Mouse (Mus musculus): Measurements from ENCODE around the gene H2-Ab1.

The H2-Ab1 gene

DNA sequence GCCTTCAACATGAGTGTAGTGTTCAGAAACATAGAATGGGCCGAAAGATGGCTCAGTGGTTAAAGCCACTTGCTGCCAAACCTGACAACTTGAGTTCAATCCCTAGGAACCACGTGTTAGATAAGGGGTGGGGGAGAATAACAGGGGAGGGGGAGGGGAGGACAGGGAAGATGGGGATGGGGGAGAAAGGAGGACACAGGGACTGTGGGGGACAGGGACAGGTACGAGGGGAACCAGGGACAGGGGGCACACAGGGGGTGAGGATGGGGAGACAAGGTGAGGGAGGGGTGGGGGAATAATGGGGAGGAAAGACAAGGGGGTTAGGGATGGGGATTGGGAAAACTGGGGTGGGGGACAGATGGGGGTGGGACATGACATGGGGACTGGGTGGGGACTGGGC, 17.1 kb upstream of the H2-Ab1 start:
- DNase-seq, result no peak

DNA sequence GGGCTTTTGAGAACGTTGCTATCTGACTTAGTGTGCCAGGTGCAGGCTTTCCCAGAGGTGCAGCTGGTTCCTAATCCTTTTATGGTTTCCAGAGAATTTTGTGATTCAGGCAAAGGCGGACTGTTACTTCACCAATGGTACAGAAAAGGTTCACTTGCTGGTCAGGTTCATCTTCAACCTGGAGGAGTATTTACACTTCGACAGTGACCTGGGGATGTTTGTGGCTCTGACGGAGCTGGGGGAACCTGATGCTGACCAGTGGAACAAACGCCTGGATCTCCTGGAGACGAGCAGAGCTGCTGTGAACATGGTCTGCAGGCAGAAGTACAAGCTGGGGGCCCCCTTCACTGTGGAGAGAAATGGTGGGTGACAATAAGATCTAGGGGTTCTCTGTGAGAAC, 16.6 kb upstream of the H2-Ab1 start:
- no peak for DNase-seq

DNA sequence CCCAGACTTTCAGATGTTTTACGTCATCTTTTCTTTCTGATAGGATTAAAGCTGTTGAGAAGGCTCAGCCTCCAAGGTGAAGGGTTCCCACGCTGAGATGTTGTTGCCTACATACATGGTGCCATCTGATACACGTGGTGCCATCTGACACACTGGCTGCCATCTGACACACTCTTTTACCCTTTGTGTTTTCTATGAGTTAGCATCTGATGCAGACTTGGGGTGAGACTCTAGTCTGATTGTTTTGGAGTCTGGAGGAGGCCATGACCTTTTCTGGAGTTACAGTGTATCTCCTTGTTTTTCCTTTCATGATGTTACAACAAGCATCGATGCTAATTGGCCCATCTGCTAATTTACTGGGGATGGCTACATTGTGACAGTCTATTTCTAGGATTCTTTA, 12.8 kb upstream of the H2-Ab1 start:
- DNase-seq, result no peak

DNA sequence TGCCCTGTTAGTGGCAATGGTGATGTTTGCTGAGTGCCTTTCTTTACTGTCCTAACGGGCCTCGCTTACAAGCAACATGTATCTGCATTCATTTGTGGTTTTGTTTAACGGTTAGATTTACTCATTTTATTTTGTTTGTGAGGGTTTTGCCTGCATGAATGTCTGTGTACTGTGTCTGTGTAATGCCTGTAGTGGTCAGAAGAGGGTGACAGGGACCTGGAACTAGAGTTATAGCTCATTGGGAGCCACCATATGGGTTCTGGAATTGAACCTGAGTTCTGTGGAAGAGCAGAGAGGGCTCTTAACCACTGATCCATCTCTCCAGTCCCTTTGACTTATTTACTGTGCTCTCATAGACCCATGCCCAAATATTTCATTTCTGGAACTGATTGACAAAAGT, 10.4 kb upstream of the H2-Ab1 start:
- DNase-seq, result no peak

- peak; percentile 34 for DNase-seq
These were observed 8.7 kb upstream of the H2-Ab1 start for GRCm38 (mm10) chr17:34248764-34249163.

GRCm38 (mm10) chr17:34249361-34249760, 8.1 kb upstream of the H2-Ab1 start:
- no peak for DNase-seq

GRCm38 (mm10) chr17:34249878-34250277, 7.6 kb upstream of the H2-Ab1 start:
- peak; percentile 81 for DNase-seq

DNA sequence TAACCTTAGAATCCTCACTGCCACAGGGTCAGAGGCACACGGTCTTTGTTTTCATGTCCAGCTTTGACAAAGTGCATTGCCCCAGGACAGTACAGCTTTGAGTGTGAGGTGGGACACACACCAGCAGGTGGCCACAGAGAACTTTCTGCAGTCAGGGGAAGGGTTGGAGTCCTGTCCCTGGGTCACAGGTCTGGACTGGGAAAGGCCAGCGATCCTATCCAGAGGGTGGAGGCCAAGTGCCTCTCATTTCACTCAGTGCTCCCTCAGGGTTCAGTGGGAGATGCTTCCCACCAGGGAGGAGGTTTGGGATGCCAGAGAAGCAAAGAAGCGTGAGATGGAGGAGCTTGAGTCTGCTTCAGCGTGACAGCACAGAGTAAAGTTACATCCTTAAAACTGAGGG, 5.8 kb upstream of the H2-Ab1 start:
- DNase-seq, result no peak

GRCm38 (mm10) chr17:34256501-34256900, 988 bp upstream of the H2-Ab1 start:
- DNase-seq, result no peak

DNA sequence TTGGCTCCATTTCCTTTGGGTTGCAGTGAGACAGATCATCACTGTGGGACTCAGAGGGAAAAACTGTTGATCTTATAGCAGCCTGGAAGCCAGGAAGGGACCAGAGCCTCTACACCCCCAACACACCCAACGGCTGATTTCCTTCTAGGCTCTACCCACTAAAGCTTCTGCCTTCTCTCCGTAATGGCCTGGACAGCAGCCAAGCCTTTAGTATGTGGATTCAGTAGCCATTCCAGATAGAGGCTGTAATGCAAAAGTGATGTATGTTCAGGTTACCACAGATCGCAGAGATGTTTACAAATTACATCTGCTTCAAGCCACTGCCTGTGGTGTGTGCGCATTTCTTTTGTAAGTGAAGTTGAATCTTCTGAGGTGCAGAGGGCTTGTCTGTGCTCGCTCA, 3.1 kb downstream of the H2-Ab1 start:
- no peak for DNase-seq

GRCm38 (mm10) chr17:34261502-34261901, 4.0 kb downstream of the H2-Ab1 start:
- peak; percentile 95 for DNase-seq

DNA sequence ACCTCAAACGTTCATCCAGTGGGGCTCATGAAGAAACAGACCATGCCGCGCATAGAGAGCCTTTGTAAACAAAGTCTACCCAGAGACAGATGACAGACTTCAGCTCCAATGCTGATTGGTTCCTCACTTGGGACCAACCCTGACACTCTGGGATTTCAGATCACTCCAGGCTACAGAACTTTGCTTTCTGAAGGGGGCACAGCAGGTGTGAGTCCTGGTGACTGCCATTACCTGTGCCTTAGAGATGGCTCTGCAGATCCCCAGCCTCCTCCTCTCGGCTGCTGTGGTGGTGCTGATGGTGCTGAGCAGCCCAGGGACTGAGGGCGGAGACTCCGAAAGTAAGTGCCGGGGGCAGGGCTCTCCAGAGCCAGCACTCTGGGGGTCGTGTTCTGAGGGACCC, 5.6 kb downstream of the H2-Ab1 start:
- DNase-seq, result peak; percentile 92

- DNase-seq, result peak; percentile 69
These were observed 6.4 kb downstream of the H2-Ab1 start for GRCm38 (mm10) chr17:34263811-34264371.

DNA sequence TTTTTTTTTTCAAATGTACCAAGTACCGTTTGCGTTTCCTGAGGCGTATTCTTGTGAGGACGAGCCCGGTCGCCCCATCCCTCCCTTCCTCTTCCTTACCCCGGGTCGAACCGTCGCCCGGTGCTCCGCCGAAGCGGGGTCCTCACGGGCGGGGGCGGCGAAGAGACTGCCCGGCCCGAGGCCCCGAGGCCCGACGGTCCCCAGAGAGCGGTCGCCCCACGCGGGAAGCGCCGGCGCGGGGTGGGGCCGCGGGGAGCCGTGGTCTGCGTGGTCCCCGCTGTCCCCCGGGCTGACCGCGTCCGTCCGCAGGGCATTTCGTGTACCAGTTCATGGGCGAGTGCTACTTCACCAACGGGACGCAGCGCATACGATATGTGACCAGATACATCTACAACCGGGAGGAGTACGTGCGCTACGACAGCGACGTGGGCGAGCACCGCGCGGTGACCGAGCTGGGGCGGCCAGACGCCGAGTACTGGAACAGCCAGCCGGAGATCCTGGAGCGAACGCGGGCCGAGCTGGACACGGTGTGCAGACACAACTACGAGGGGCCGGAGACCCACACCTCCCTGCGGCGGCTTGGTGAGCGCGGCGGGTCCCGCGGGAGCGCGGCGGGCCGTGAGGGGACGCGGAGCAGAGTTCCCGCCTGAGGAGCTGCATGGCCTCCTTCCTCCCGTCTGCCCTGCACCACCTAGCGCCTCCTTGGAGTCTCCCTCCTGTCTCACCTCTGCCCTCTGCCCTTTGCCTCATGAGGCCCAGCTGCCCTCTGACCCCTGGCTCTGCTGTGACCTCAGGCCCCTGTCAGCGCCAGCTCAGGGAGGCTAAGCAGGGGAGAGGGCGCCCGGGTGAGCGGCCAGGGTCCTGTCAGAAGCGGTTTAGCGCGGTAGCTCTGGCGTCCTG, 7.2 kb downstream of the H2-Ab1 start:
- DNase-seq, result no peak

DNA sequence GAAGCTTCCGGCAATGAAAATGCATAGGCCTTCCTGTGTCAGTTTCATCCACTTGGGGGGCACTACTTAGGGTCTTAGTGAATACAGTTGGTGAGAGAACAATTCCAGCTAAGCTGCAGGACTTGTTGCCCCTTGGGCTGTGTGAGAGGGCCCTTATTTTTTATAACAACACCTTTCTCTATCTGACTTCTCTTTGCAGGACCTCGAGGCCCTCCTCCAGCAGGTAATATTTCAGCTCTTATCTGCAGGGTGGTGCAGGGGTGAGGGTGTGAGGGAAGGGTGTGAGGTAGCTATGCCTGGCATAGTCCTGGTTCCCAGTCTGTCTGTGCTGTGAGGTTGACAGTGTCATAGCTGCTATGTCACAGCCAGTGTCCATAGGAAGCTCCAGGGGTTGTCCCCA, 10.8 kb downstream of the H2-Ab1 start:
- DNase-seq, result no peak

- no peak for DNase-seq
These were observed 11.3 kb downstream of the H2-Ab1 start for GRCm38 (mm10) chr17:34268748-34269147.

- DNase-seq, result no peak
These were observed 12.3 kb downstream of the H2-Ab1 start for GRCm38 (mm10) chr17:34269817-34270216.

DNA sequence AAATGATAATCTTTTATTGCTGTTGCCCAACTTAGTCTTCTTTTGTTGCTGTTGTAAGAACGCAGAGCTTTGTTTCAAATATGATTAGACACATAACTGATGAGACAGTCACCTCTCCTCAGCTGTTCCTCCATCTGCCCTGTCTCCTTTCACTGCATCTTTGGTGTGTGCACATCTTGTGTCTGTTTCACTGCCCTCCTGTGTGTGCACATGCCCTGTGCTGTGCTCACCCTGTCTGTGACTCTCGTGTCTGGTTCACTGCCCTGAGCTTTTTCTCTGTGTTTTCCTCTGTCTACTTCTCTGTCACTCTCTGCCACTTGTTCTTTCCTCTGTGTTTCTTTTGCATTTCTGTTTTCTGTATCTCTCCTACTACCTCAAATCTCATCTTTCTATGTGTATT, 12.7 kb downstream of the H2-Ab1 start:
- no peak for DNase-seq

- no peak for DNase-seq
These were observed 13.5 kb downstream of the H2-Ab1 start for GRCm38 (mm10) chr17:34270940-34271339.

DNA sequence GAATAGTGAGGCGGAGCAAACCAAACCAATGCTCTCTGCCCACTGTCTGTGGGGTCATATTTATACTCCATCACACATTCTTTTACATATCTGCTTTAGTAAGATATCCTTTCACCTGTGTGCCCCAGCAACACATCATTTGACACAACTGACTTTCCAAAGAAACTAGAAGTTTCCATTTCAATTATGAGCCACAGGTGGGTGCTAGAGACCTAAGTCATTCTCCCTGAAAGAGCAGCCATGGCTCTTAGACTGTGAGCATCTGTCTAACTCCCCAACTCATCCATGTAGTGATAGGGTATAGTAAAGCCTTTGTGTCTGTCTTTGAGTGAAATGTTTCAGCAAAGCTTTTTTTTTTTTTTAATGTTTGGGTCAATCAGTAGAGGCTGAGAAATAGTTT, 14.6 kb downstream of the H2-Ab1 start:
- no peak for DNase-seq

DNA sequence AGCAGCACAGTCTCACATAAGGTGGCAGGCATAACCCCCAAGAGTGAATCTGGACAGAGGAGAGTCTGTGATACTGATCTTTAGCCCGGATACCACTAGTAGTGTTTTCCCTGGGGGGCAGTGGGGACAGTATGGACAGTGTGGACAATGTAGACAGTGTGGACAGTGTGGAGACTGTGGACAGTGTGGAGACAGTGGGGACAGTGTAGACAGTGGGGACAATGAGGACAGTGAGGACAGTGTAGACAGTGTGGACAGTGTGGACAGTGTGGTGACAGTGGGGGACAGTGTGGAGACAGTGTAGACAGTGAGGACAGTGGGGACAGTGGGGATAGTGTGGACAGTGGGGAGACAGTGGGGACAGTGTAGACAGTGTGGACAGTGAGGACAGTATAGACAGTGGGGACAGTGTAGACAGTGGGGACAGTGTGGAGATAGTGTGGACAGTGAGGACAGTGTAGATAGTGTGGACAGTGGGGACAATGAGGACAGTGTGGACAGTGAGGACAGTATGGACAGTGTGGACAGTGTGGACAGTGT, 23.1 kb downstream of the H2-Ab1 start:
- DNase-seq, result no peak

- no peak for DNase-seq
These were observed 24.3 kb downstream of the H2-Ab1 start for GRCm38 (mm10) chr17:34281836-34282235.

DNA sequence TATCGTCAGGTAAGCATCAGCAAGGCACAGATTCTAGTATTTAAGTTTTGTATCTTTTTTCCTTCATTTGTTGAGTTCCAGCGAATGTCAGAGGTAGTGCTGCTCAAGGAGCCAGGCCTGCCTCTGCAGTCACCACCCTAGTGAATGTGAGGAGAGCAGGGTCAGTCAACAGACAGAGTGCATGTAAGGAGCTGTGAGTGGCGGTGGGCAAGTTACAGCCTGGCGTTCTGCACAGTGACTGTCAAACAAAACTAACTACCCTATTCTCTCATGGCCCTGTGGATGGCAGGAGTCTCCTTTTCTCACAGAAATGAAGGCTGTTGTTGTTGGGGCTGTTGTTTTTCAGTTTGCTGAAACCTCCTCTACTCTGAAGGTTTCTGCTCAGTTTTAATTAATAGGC, 27.9 kb downstream of the H2-Ab1 start:
- DNase-seq, result no peak

DNA sequence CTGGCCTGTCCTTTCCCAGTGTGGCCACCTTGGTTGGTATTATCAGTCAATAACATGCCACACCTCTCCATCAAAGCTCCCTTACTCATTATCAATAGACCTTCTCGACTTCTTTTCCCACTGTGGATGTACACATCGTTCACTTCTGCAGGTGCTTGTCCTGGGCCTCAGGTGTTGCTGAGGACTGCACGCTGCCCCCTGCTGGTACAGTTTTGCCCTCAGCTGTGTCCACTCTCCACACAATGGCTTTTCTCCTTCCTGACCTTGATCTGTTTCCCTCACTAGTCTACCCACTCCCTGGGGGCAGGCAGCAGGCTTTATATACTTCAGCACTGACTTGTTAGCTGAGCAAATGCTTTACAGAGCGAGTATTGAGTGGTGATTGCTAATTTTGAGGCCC, 28.4 kb downstream of the H2-Ab1 start:
- peak; percentile 78 for DNase-seq
